Mouse (Mus musculus) T-cell, adult 66 days (primary cell): Measurements from ENCODE around the gene Olfr784. TPM values are rescaled to one million over a fixed set of nuclear protein-coding genes. Genes with fewer than 3 reads are reported as not detected.

Source experiments
- total RNA-seq, 2 experiments: library from RNA; stranded (reverse); gene quantifications; 3 replicates in 1 of 2; 4 replicates in 1 of 2; pipeline ENCODE4 v1.2.4; 2023

The Olfr784 gene
- under 1 TPM in 1 of 2 experiments, not detected in 1; 0.18 TPM for total RNA-seq

GRCm38 (mm10) chr10:129383783-129384182 is at the start of gene Olfr784:
Olfr784 (plus strand) TSS chr10:129384083.

GRCm38 (mm10) chr10:129348550-129348949 is 35.3 kb upstream of the Olfr784 start, which contains the start of gene Olfr782:
Olfr782 (plus strand) TSS chr10:129348850.

GRCm38 (mm10) chr10:129405126-129405525 is 21.2 kb downstream of the Olfr784 start, which contains the start of gene Olfr785:
Olfr785 (plus strand) TSS chr10:129405426.

GRCm38 (mm10) chr10:129427006-129427405 is 43.1 kb downstream of the Olfr784 start, which contains the start of gene Olfr786:
Olfr786 (plus strand) TSS chr10:129427306.

Other genes with a start within 250 kb of the Olfr784 start
- not detected for gene Olfr770, start 245.1 kb upstream of the Olfr784 start, total RNA-seq
- gene Olfr771, start 219.3 kb upstream of the Olfr784 start, total RNA-seq: not detected
- gene Olfr772, start 206.2 kb upstream of the Olfr784 start, total RNA-seq: not detected
- gene Olfr773, start 196.7 kb upstream of the Olfr784 start, total RNA-seq: not detected
- gene Olfr774, start 147.9 kb upstream of the Olfr784 start, total RNA-seq: not detected
- gene Olfr775, start 135.7 kb upstream of the Olfr784 start, total RNA-seq: under 1 TPM in 1 of 2 experiments, not detected in 1; 0.20 TPM
- not detected for gene Olfr776, start 125.0 kb upstream of the Olfr784 start, total RNA-seq
- not detected for gene Olfr777, start 112.6 kb upstream of the Olfr784 start, total RNA-seq
- gene Olfr780, start 66.0 kb upstream of the Olfr784 start, total RNA-seq: not detected
- gene Olfr781, start 55.2 kb upstream of the Olfr784 start, total RNA-seq: not detected
- gene Olfr782, start 35.2 kb upstream of the Olfr784 start, total RNA-seq: not detected
- gene Olfr785, start 21.3 kb downstream of the Olfr784 start, total RNA-seq: not detected
- gene Olfr786, start 43.2 kb downstream of the Olfr784 start, total RNA-seq: not detected
- not detected for gene Olfr787, start 77.8 kb downstream of the Olfr784 start, total RNA-seq
- gene Olfr788, start 86.9 kb downstream of the Olfr784 start, total RNA-seq: not detected
- not detected for gene Olfr789, start 100.7 kb downstream of the Olfr784 start, total RNA-seq
- not detected for gene Olfr790, start 114.4 kb downstream of the Olfr784 start, total RNA-seq
- not detected for gene Olfr791, start 137.7 kb downstream of the Olfr784 start, total RNA-seq
- not detected for gene Olfr792, start 155.1 kb downstream of the Olfr784 start, total RNA-seq
- gene Olfr794, start 183.6 kb downstream of the Olfr784 start, total RNA-seq: not detected
- gene Olfr796, start 228.5 kb downstream of the Olfr784 start, total RNA-seq: not detected
- gene Olfr798, start 243.9 kb downstream of the Olfr784 start, total RNA-seq: not detected